Mouse (Mus musculus) limb, embryonic 13.5 days (tissue): ENCODE results near the gene Chrna9. TPM values are rescaled to one million over a fixed set of nuclear protein-coding genes. Genes with fewer than 3 reads are reported as not detected.

ENCODE experiments used
- ATAC-seq: fragments of 200-750 bp; cut with Nextera tagmentation; 2 replicates; pipeline ENCODE4 v1.8.0; 2017; ENCODE audit warnings: low read depth, moderate number of reproducible peaks, moderate TSS enrichment; ENCODE audit not compliant: low FRiP score
- H3K27ac ChIP-seq: fragments of 300-500 bp; sonication (generic); 2 replicates; pipeline ENCODE4 v1.5.1; 2015; ENCODE audit warnings: inconsistent platforms, mild to moderate bottlenecking, moderate library complexity
- H3K27me3 ChIP-seq: fragments of 300-500 bp; sonication (generic); 2 replicates; pipeline ENCODE4 v1.6.1; 2015; ENCODE audit warnings: mild to moderate bottlenecking, inconsistent platforms
- H3K36me3 ChIP-seq: fragments of 300-500 bp; sonication (generic); 2 replicates; pipeline ENCODE4 v1.6.1; 2015; ENCODE audit warnings: inconsistent platforms, mild to moderate bottlenecking, moderate library complexity
- H3K4me1 ChIP-seq: fragments of 300-500 bp; sonication (generic); 2 replicates; pipeline ENCODE4 v1.6.1; 2015; ENCODE audit warnings: inconsistent platforms
- H3K4me2 ChIP-seq: fragments of 300-500 bp; sonication (generic); replicated peaks from 2 replicates; pipeline ENCODE4 v1.6.1; 2015; ENCODE audit warnings: inconsistent platforms, mild to moderate bottlenecking, moderate library complexity
- H3K4me3 ChIP-seq: fragments of 300-500 bp; sonication (generic); 2 replicates; pipeline ENCODE4 v1.5.1; 2015; ENCODE audit warnings: moderate library complexity, mild to moderate bottlenecking, inconsistent platforms
- H3K9ac ChIP-seq: fragments of 300-500 bp; sonication (generic); 2 replicates; pipeline ENCODE4 v1.6.1; 2015; ENCODE audit warnings: mild to moderate bottlenecking, inconsistent platforms
- H3K9me3 ChIP-seq: fragments of 300-500 bp; sonication (generic); 2 replicates; pipeline ENCODE4 v1.6.1; 2016; ENCODE audit warnings: inconsistent platforms
- WGBS: fragments of 180-500 bp; shearing (Covaris S2); methylation state at CpG from one replicate; pipeline ENCODE4 v1.1.7; 2015; 5-methylcytosine and 5-hydroxymethylcytosine counted together
- polyA plus RNA-seq: library from polyadenylated mRNA; unstranded; fragments of >200 nt; fragmentation: Nextera tagmentation; extraction: Ambion mirVana; gene quantifications from 2 replicates; pipeline ENCODE4 v1.2.1, GENCODE M21; 2015

The Chrna9 gene
- polyA plus RNA-seq, 1 experiment from 2014 or later, result 0.70 TPM

GRCm38 (mm10) chr5:65950679-65951512, 16.2 kb downstream of the Chrna9 start:
- no peaks in the 10 kb centered on the region for H3K36me3 ChIP-seq
- no peak for ATAC-seq
- no peaks in the 10 kb centered on the region for H3K27me3 ChIP-seq
- peak overlapping the region; percentile 52; the same call in 1 of the 2 replicates for H3K27ac ChIP-seq
- H3K9ac ChIP-seq, result no peak overlapping the region
- H3K4me2 ChIP-seq, result 0 out of 2 replicates have a peak overlapping the region, but pooled peaks have one; percentile 5
- no peak overlapping the region for H3K4me3 ChIP-seq
- no peaks in the 10 kb centered on the region for H3K9me3 ChIP-seq
- H3K4me1 ChIP-seq, result peaks cover 17% of the 10 kb centered on the region
- whole genome bisulfite sequencing, result 60% methylated on average over 18 of the region's 18 CpGs

GRCm38 (mm10) chr5:65951513-65951909, 16.8 kb downstream of the Chrna9 start:
- H3K27me3 ChIP-seq, result no peaks in the 10 kb centered on the region
- WGBS, result 71% methylated on average over 4 of the region's 4 CpGs
- no peak overlapping the region for H3K4me2 ChIP-seq
- peaks cover 18% of the 10 kb centered on the region for H3K4me1 ChIP-seq
- no peak overlapping the region for H3K27ac ChIP-seq
- no peak overlapping the region for H3K4me3 ChIP-seq
- H3K36me3 ChIP-seq, result no peaks in the 10 kb centered on the region
- no peak overlapping the region for H3K9ac ChIP-seq
- no peak for ATAC-seq
- H3K9me3 ChIP-seq, result no peaks in the 10 kb centered on the region

GRCm38 (mm10) chr5:65954130-65955080, 19.7 kb downstream of the Chrna9 start:
- ATAC-seq, result no peak
- no peaks in the 10 kb centered on the region for H3K36me3 ChIP-seq
- no peaks in the 10 kb centered on the region for H3K9me3 ChIP-seq
- WGBS, result 90% methylated on average over 15 of the region's 16 CpGs
- no peaks in the 10 kb centered on the region for H3K27me3 ChIP-seq
- no peak overlapping the region for H3K9ac ChIP-seq
- H3K4me1 ChIP-seq, result peaks cover 18% of the 10 kb centered on the region
- H3K4me3 ChIP-seq, result no peak overlapping the region
- H3K27ac ChIP-seq, result no peak overlapping the region
- H3K4me2 ChIP-seq, result no peak overlapping the region

- Histone ChIP-seq H3K36me3 (no peaks in the 10 kb centered on the region), H3K27ac (peak overlapping the region; percentile 48; the same call in 1 of the 2 replicates), H3K9me3 (no peaks in the 10 kb centered on the region), H3K4me3 (peak overlapping the region; percentile 38), H3K27me3 (no peaks in the 10 kb centered on the region), H3K4me1 (peaks cover 10% of the 10 kb centered on the region), H3K4me2 (peak overlapping the region; percentile 58), H3K9ac (no peak overlapping the region)
- 36% methylated on average over 23 of the region's 23 CpGs for WGBS
- peak; percentile 63 for ATAC-seq
Observed at GRCm38 (mm10) chr5:65955343-65956143, 20.8 kb downstream of the Chrna9 start.

GRCm38 (mm10) chr5:65956144-65957008, 21.7 kb downstream of the Chrna9 start:
- no peaks in the 10 kb centered on the region for H3K9me3 ChIP-seq
- no peak overlapping the region for H3K9ac ChIP-seq
- no peaks in the 10 kb centered on the region for H3K27me3 ChIP-seq
- no peaks in the 10 kb centered on the region for H3K36me3 ChIP-seq
- H3K4me2 ChIP-seq, result peak overlapping the region; percentile 58
- peaks cover 8% of the 10 kb centered on the region for H3K4me1 ChIP-seq
- H3K4me3 ChIP-seq, result peak overlapping the region; percentile 38
- 76% methylated on average over 9 of the region's 9 CpGs for WGBS
- ATAC-seq, result no peak
- peak overlapping the region; percentile 48; the same call in 1 of the 2 replicates for H3K27ac ChIP-seq

GRCm38 (mm10) chr5:65958597-65958996, 23.9 kb downstream of the Chrna9 start:
- Histone ChIP-seq H3K4me3 (no peak overlapping the region), H3K4me2 (no peak overlapping the region), H3K36me3 (no peaks in the 10 kb centered on the region), H3K27ac (no peak overlapping the region), H3K9ac (no peak overlapping the region), H3K9me3 (no peaks in the 10 kb centered on the region), H3K4me1 (peaks cover 8% of the 10 kb centered on the region), H3K27me3 (no peaks in the 10 kb centered on the region)
- ATAC-seq, result no peak
- WGBS, result 3% methylated on average over 4 of the region's 4 CpGs

GRCm38 (mm10) chr5:65959893-65960596, 25.3 kb downstream of the Chrna9 start:
- no peaks in the 10 kb centered on the region for H3K9me3 ChIP-seq
- no peak overlapping the region for H3K4me3 ChIP-seq
- H3K4me1 ChIP-seq, result peaks cover 8% of the 10 kb centered on the region
- H3K9ac ChIP-seq, result no peak overlapping the region
- no peaks in the 10 kb centered on the region for H3K36me3 ChIP-seq
- H3K27me3 ChIP-seq, result no peaks in the 10 kb centered on the region
- no peak for ATAC-seq
- H3K27ac ChIP-seq, result no peak overlapping the region
- no peak overlapping the region for H3K4me2 ChIP-seq
- WGBS, result 81% methylated on average over 5 of the region's 5 CpGs

GRCm38 (mm10) chr5:65960597-65960950, 25.9 kb downstream of the Chrna9 start:
- no peak overlapping the region for H3K4me2 ChIP-seq

GRCm38 (mm10) chr5:65963291-65963690, 28.6 kb downstream of the Chrna9 start:
- no peaks in the 10 kb centered on the region for H3K9me3 ChIP-seq
- H3K27me3 ChIP-seq, result no peaks in the 10 kb centered on the region
- ATAC-seq, result no peak
- WGBS, result 87% methylated on average over 5 of the region's 5 CpGs
- H3K4me2 ChIP-seq, result no peak overlapping the region
- H3K9ac ChIP-seq, result no peak overlapping the region
- no peak overlapping the region for H3K27ac ChIP-seq
- no peak overlapping the region for H3K4me3 ChIP-seq
- H3K36me3 ChIP-seq, result no peaks in the 10 kb centered on the region
- H3K4me1 ChIP-seq, result no peaks in the 10 kb centered on the region

More at GRCm38 (mm10) chr5:65960597-65960950, 25.9 kb downstream of the Chrna9 start:
- H3K27me3 ChIP-seq, result no peaks in the 10 kb centered on the region
- H3K4me3 ChIP-seq, result no peak overlapping the region
- ATAC-seq, result no peak
- no peak overlapping the region for H3K9ac ChIP-seq
- H3K27ac ChIP-seq, result no peak overlapping the region
- no peaks in the 10 kb centered on the region for H3K9me3 ChIP-seq
- H3K36me3 ChIP-seq, result no peaks in the 10 kb centered on the region
- peaks cover 4% of the 10 kb centered on the region; the same call in 1 of the 2 replicates for H3K4me1 ChIP-seq
- 90% methylated on average over 11 of the region's 11 CpGs for WGBS

- Histone ChIP-seq H3K36me3 (no peaks in the 10 kb centered on the region), H3K27me3 (no peaks in the 10 kb centered on the region), H3K9ac (no peak overlapping the region), H3K9me3 (no peaks in the 10 kb centered on the region), H3K27ac (no peak overlapping the region), H3K4me3 (no peak overlapping the region), H3K4me1 (no peaks in the 10 kb centered on the region), H3K4me2 (no peak overlapping the region)
- 20% methylated on average over 7 of the region's 7 CpGs for WGBS
- peak; percentile 48; the same call in 1 of the 2 replicates for ATAC-seq
Observed at GRCm38 (mm10) chr5:65965771-65966279, 31.1 kb downstream of the Chrna9 start.
